Mouse (Mus musculus): ENCODE results near the gene Nrxn2. TPM values are rescaled to one million over a fixed set of nuclear protein-coding genes. Genes with fewer than 3 reads are reported as not detected.

Gene Nrxn2
- polyA plus RNA-seq, 1 experiment from 2014 or later = 0.77 TPM

GRCm38 (mm10) chr19:6418984-6419692 is 607 bp downstream of the Nrxn2 start:
- H3K4me3 ChIP-seq (ENCODE audit: low read length) = peak overlapping the region; percentile 53; the same call in 1 of the 2 replicates
- H3K27me3 ChIP-seq (ENCODE audit: control insufficient read depth, insufficient read depth, low read length) = peaks cover 51% of the 10 kb centered on the region
- no peaks in the 10 kb centered on the region for H3K36me3 ChIP-seq (ENCODE audit: control insufficient read depth, insufficient read depth)
- no peak overlapping the region for H3K27ac ChIP-seq (ENCODE audit: low read length)
- no peaks in the 10 kb centered on the region for H3K9me3 ChIP-seq (replicated peaks; ENCODE audit: control insufficient read depth, low read length)
- 11% methylated on average over 20 of the region's 23 CpGs for WGBS
- ATAC-seq (replicated peaks; ENCODE audit: extremely low read depth, insufficient read depth, low FRiP score) = no peak
- peak overlapping the region; percentile 88; the same call in 1 of the 2 replicates for H3K4me2 ChIP-seq (ENCODE audit: low read depth, low read length)
- peaks cover 9% of the 10 kb centered on the region; the same call in 1 of the 2 replicates for H3K4me1 ChIP-seq (ENCODE audit: control insufficient read depth, insufficient read depth, low read length)
- no peak overlapping the region for H3K9ac ChIP-seq (ENCODE audit: low read length)

GRCm38 (mm10) chr19:6419805-6420310 is 1.3 kb downstream of the Nrxn2 start:
- peaks cover 9% of the 10 kb centered on the region; the same call in 1 of the 2 replicates for H3K4me1 ChIP-seq (ENCODE audit: control insufficient read depth, insufficient read depth, low read length)
- H3K36me3 ChIP-seq (ENCODE audit: control insufficient read depth, insufficient read depth) = no peaks in the 10 kb centered on the region
- H3K4me3 ChIP-seq (ENCODE audit: low read length) = no peak overlapping the region
- WGBS = 47% methylated on average over 9 of the region's 9 CpGs
- no peak for ATAC-seq (replicated peaks; ENCODE audit: extremely low read depth, insufficient read depth, low FRiP score)
- H3K9ac ChIP-seq (ENCODE audit: low read length) = no peak overlapping the region
- no peak overlapping the region for H3K4me2 ChIP-seq (ENCODE audit: low read depth, low read length)
- H3K27me3 ChIP-seq (ENCODE audit: control insufficient read depth, insufficient read depth, low read length) = peaks cover 51% of the 10 kb centered on the region
- H3K27ac ChIP-seq (ENCODE audit: low read length) = no peak overlapping the region
- H3K9me3 ChIP-seq (replicated peaks; ENCODE audit: control insufficient read depth, low read length) = no peaks in the 10 kb centered on the region

GRCm38 (mm10) chr19:6420481-6421210 is 2.1 kb downstream of the Nrxn2 start:
- no peaks in the 10 kb centered on the region for H3K9me3 ChIP-seq (replicated peaks; ENCODE audit: control insufficient read depth, low read length)
- peaks cover 59% of the 10 kb centered on the region for H3K27me3 ChIP-seq (ENCODE audit: control insufficient read depth, insufficient read depth, low read length)
- H3K36me3 ChIP-seq (ENCODE audit: control insufficient read depth, insufficient read depth) = no peaks in the 10 kb centered on the region
- WGBS = 53% methylated on average over 19 of the region's 19 CpGs
- H3K4me3 ChIP-seq (ENCODE audit: low read length) = no peak overlapping the region
- no peak for ATAC-seq (replicated peaks; ENCODE audit: extremely low read depth, insufficient read depth, low FRiP score)
- no peak overlapping the region for H3K27ac ChIP-seq (ENCODE audit: low read length)
- H3K9ac ChIP-seq (ENCODE audit: low read length) = no peak overlapping the region
- no peak overlapping the region for H3K4me2 ChIP-seq (ENCODE audit: low read depth, low read length)
- H3K4me1 ChIP-seq (ENCODE audit: control insufficient read depth, insufficient read depth, low read length) = peaks cover 8% of the 10 kb centered on the region; the same call in 1 of the 2 replicates

- WGBS = 73% methylated on average over 9 of the region's 9 CpGs
- H3K9ac ChIP-seq (ENCODE audit: low read length) = no peak overlapping the region
- H3K4me3 ChIP-seq (ENCODE audit: low read length) = no peak overlapping the region
- H3K27me3 ChIP-seq (ENCODE audit: control insufficient read depth, insufficient read depth, low read length) = peaks cover 64% of the 10 kb centered on the region
- H3K9me3 ChIP-seq (replicated peaks; ENCODE audit: control insufficient read depth, low read length) = no peaks in the 10 kb centered on the region
- ATAC-seq (replicated peaks; ENCODE audit: extremely low read depth, insufficient read depth, low FRiP score) = no peak
- H3K4me1 ChIP-seq (ENCODE audit: control insufficient read depth, insufficient read depth, low read length) = peaks cover 6% of the 10 kb centered on the region; the same call in 1 of the 2 replicates
- no peak overlapping the region for H3K4me2 ChIP-seq (ENCODE audit: low read depth, low read length)
- H3K27ac ChIP-seq (ENCODE audit: low read length) = no peak overlapping the region
- H3K36me3 ChIP-seq (ENCODE audit: control insufficient read depth, insufficient read depth) = no peaks in the 10 kb centered on the region
These were observed 2.7 kb downstream of the Nrxn2 start for GRCm38 (mm10) chr19:6421211-6421590.

GRCm38 (mm10) chr19:6422014-6422413 is 3.5 kb downstream of the Nrxn2 start:
- Histone ChIP-seq H3K27me3 (ENCODE audit: control insufficient read depth, insufficient read depth, low read length) (peaks cover 72% of the 10 kb centered on the region), H3K27ac (ENCODE audit: low read length) (no peak overlapping the region), H3K4me3 (ENCODE audit: low read length) (no peak overlapping the region), H3K4me1 (ENCODE audit: control insufficient read depth, insufficient read depth, low read length) (peaks cover 6% of the 10 kb centered on the region; the same call in 1 of the 2 replicates), H3K9me3 (replicated peaks; ENCODE audit: control insufficient read depth, low read length) (no peaks in the 10 kb centered on the region), H3K9ac (ENCODE audit: low read length) (no peak overlapping the region), H3K4me2 (ENCODE audit: low read depth, low read length) (no peak overlapping the region), H3K36me3 (ENCODE audit: control insufficient read depth, insufficient read depth) (no peaks in the 10 kb centered on the region)
- no peak for ATAC-seq (replicated peaks; ENCODE audit: extremely low read depth, insufficient read depth, low FRiP score)
- 66% methylated on average over 7 of the region's 7 CpGs for WGBS

GRCm38 (mm10) chr19:6423241-6423640 is 4.7 kb downstream of the Nrxn2 start:
- Histone ChIP-seq H3K4me2 (ENCODE audit: low read depth, low read length) (no peak overlapping the region), H3K27ac (ENCODE audit: low read length) (no peak overlapping the region), H3K9ac (ENCODE audit: low read length) (no peak overlapping the region), H3K27me3 (ENCODE audit: control insufficient read depth, insufficient read depth, low read length) (peaks cover 77% of the 10 kb centered on the region), H3K4me1 (ENCODE audit: control insufficient read depth, insufficient read depth, low read length) (peaks cover 7% of the 10 kb centered on the region; the same call in 1 of the 2 replicates), H3K36me3 (ENCODE audit: control insufficient read depth, insufficient read depth) (no peaks in the 10 kb centered on the region), H3K9me3 (replicated peaks; ENCODE audit: control insufficient read depth, low read length) (no peaks in the 10 kb centered on the region), H3K4me3 (ENCODE audit: low read length) (no peak overlapping the region)
- 76% methylated on average over 16 of the region's 16 CpGs for WGBS
- ATAC-seq (replicated peaks; ENCODE audit: extremely low read depth, insufficient read depth, low FRiP score) = no peak

GRCm38 (mm10) chr19:6424137-6424881 is 5.8 kb downstream of the Nrxn2 start:
- 56% methylated on average over 8 of the region's 8 CpGs for WGBS

GRCm38 (mm10) chr19:6425595-6425994 is 7.1 kb downstream of the Nrxn2 start:
- no peaks in the 10 kb centered on the region for H3K36me3 ChIP-seq (ENCODE audit: control insufficient read depth, insufficient read depth)
- H3K9me3 ChIP-seq (replicated peaks; ENCODE audit: control insufficient read depth, low read length) = no peaks in the 10 kb centered on the region
- H3K27me3 ChIP-seq (ENCODE audit: control insufficient read depth, insufficient read depth, low read length) = peaks cover 77% of the 10 kb centered on the region
- H3K4me2 ChIP-seq (ENCODE audit: low read depth, low read length) = no peak overlapping the region
- no peak overlapping the region for H3K4me3 ChIP-seq (ENCODE audit: low read length)
- H3K4me1 ChIP-seq (ENCODE audit: control insufficient read depth, insufficient read depth, low read length) = peaks cover 9% of the 10 kb centered on the region; the same call in 1 of the 2 replicates
- H3K9ac ChIP-seq (ENCODE audit: low read length) = no peak overlapping the region
- ATAC-seq (replicated peaks; ENCODE audit: extremely low read depth, insufficient read depth, low FRiP score) = no peak
- H3K27ac ChIP-seq (ENCODE audit: low read length) = no peak overlapping the region
- 50% methylated on average over 5 of the region's 5 CpGs for WGBS

More at GRCm38 (mm10) chr19:6424137-6424881, 5.8 kb downstream of the Nrxn2 start:
- no peak overlapping the region for H3K9ac ChIP-seq (ENCODE audit: low read length)
- no peak overlapping the region for H3K4me2 ChIP-seq (ENCODE audit: low read depth, low read length)
- H3K9me3 ChIP-seq (replicated peaks; ENCODE audit: control insufficient read depth, low read length) = no peaks in the 10 kb centered on the region
- ATAC-seq (replicated peaks; ENCODE audit: extremely low read depth, insufficient read depth, low FRiP score) = no peak
- no peak overlapping the region for H3K27ac ChIP-seq (ENCODE audit: low read length)
- H3K36me3 ChIP-seq (ENCODE audit: control insufficient read depth, insufficient read depth) = no peaks in the 10 kb centered on the region
- no peak overlapping the region for H3K4me3 ChIP-seq (ENCODE audit: low read length)
- H3K27me3 ChIP-seq (ENCODE audit: control insufficient read depth, insufficient read depth, low read length) = peaks cover 77% of the 10 kb centered on the region
- H3K4me1 ChIP-seq (ENCODE audit: control insufficient read depth, insufficient read depth, low read length) = peaks cover 9% of the 10 kb centered on the region; the same call in 1 of the 2 replicates

All from heart, embryonic 16.5 days (tissue).